Mouse (Mus musculus) neural tube, embryonic 10.5 days (tissue): ENCODE measurements at regions not wholly inside any gene's neighbourhood (a gene's known extent, or its start where the extent isn't known, plus 50 kb on each side); places are given as distances from the start of the nearest gene placed in this dataset.

Experiments used
- DNase-seq: peaks from one replicate; pipeline ENCODE4 v3.0.0-alpha.2; 2017; ENCODE audit warnings: low spot score; ENCODE audit errors: extremely low spot score

- no peak for DNase-seq
Measured at GRCm38 (mm10) chr11:31819964-31820363, 52.0 kb upstream of the Cpeb4 start.

DNA sequence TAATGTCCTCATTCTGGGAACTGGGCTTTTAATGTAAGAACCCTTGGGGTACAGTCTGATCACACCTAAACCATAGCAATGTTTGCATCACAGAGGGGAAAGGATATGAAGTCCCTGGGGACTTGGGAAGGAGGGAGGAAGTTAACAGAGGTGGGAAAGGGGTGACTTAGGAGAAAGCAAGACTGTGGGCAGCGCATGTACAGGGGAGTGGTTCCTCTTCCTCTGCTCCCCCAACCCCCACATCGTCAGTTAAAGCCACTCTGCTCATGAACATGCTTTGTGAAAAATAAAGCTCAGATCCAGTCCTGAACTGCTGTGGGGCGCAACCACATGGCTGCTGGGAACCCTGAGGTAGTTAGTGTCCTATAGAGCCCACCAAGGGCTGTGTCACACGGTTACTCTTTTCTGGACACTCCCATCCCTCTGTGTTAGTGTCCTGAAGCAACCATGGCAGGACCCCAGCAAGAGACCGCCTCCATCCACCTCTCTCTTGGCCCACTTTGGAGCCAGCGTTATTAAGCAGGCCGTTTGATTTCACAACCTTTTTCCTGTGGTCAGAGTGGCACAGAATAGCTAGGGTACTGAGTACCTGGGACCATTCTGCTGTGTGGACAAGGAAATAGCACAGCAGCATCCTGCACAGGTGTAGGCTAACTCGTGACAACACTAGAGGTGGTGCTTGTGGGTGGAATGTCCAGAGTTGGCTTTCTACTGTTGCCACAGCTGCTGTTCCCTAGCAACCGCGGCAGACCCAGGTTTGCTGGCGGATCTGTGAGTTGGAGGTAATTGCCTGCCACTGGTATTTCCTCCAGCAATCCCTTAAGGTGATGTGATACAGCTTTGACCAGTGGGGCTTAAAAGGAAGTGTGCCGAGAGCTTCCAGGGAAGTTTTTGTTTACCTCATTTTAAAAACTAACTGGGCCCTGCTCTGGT, 50.3 kb upstream of the Cpeb4 start:
- no peak for DNase-seq
